ENCODE assay signal across 11 mouse cellular contexts in the genomic region with DNA sequence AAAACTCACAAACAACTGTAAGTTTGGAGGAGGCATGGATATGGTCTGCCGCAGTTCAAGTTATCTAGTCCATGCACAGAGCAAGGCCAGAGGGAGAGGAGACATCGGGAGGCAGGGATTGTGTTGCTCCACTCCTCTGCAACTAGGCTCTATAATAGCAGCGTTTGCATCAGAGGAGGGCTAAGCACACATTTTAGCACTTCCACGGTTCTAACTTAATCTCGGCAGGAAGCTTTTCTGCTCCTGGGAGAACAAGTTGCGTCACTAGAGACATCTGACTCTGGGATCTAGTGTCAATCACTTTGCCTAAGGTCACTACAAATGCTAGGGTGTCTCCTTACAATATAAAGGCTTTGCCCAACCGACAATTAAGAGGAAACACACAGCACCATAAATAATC. TPM values are rescaled to one million over a fixed set of nuclear protein-coding genes. Genes with fewer than 3 reads are reported as not detected.
"Had no signal": no experiment of that assay in that cellular context is flagged by ENCODE, and none has a peak within 500 bp of the region (broad histone marks: within the 10 kb centered on the region; RNA-seq: fewer than 3 reads in every experiment).

No protein-coding gene starts in this region.

- DNase-seq: kidney, postnatal 14 days; layer of hippocampus, adult 9-11 months; liver; lung, adult 18-20 months; lung, postnatal 10 days; lung, postnatal 4 days; midbrain, embryonic 14.5 days; thymus, adult 2 months; thymus, postnatal 14 days; thymus, postnatal 4 days had no signal

RNA-seq across cellular contexts. Expression of a gene that starts 16.1 kb away (rescaled TPM):
- total RNA-seq: megakaryocyte-erythroid progenitor cell, adult 5-6 weeks had no signal
